Comparison of ENCODE assay signal across 13 mouse cellular contexts in the genomic region with DNA sequence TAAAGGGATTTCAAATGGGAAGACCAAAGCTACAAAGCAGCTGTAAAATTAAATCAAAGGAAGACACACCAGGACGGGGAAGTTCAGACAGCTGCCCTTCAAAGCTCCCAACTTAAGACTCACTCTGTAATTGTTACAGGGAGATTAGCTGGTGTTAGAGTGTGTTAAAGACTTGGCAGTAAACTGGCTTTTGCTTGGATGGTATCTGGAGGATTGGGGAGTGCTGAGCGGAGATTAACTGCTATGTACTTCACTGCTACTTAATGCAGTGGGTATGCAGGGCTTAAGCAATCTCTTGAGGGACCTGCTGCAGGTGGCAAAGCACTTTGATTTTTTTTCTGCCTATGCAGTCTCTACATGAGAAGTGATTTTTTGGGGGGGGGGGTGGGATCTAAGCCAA.
A peak's percentile ranks its signal among the peaks of the same experiment; 100 is the strongest.
DNase-seq lines count a peak whose midpoint lies in the region; ATAC-seq and TF ChIP-seq lines count a peak whose summit lies in the region.
"Had no signal": no experiment of that assay in that cellular context is flagged by ENCODE, and none has a peak within 500 bp of the region (broad histone marks: within the 10 kb centered on the region; RNA-seq: fewer than 3 reads in every experiment).

No protein-coding gene starts in this region.

- H3K4me3 ChIP-seq in forebrain, embryonic 15.5 days: no peak overlapping the region
- no peak overlapping the region for H3K4me3 ChIP-seq in forebrain, embryonic 11.5 days (ENCODE audit: low read depth, low read length)
- H3K4me3 ChIP-seq in intestine, embryonic 16.5 days (ENCODE audit: low read length): no peak overlapping the region
- H3K4me3 ChIP-seq in intestine, embryonic 15.5 days (replicated peaks): no peak overlapping the region
- H3K4me3 ChIP-seq in midbrain, embryonic 16.5 days (ENCODE audit: low read depth, low read length): no peak overlapping the region
- H3K4me3 ChIP-seq: erythroblast, embryonic 14.5 days; hindbrain, embryonic 12.5 days; limb, embryonic 10.5 days; neural tube, embryonic 15.5 days had no signal

- H3K9ac ChIP-seq in forebrain, embryonic 15.5 days (replicated peaks): no peak overlapping the region
- no peak overlapping the region for H3K9ac ChIP-seq in forebrain, embryonic 11.5 days (ENCODE audit: low read length)
- no peak overlapping the region for H3K9ac ChIP-seq in intestine, embryonic 16.5 days (ENCODE audit: low read depth, low read length)
- H3K9ac ChIP-seq in intestine, embryonic 15.5 days: no peak overlapping the region
- H3K9ac ChIP-seq in midbrain, embryonic 16.5 days (ENCODE audit: low read depth, low read length): no peak overlapping the region
- H3K9ac ChIP-seq: hindbrain, embryonic 12.5 days; neural tube, embryonic 15.5 days had no signal

- H3K4me1 ChIP-seq in forebrain, embryonic 15.5 days: no peaks in the 10 kb centered on the region
- no peaks in the 10 kb centered on the region for H3K4me1 ChIP-seq in forebrain, embryonic 11.5 days (replicated peaks; ENCODE audit: control insufficient read depth, insufficient read depth, low read length)
- no peaks in the 10 kb centered on the region for H3K4me1 ChIP-seq in intestine, embryonic 16.5 days (ENCODE audit: control insufficient read depth, insufficient read depth, low read length)
- no peaks in the 10 kb centered on the region for H3K4me1 ChIP-seq in intestine, embryonic 15.5 days (replicated peaks)
- no peaks in the 10 kb centered on the region for H3K4me1 ChIP-seq in midbrain, embryonic 16.5 days (ENCODE audit: control insufficient read depth, insufficient read depth, low read length)
- H3K4me1 ChIP-seq: hindbrain, embryonic 12.5 days; limb, embryonic 10.5 days; neural tube, embryonic 15.5 days had no signal

- H3K36me3 ChIP-seq in forebrain, embryonic 15.5 days: no peaks in the 10 kb centered on the region
- no peaks in the 10 kb centered on the region for H3K36me3 ChIP-seq in forebrain, embryonic 11.5 days (ENCODE audit: control insufficient read depth, insufficient read depth, low read length)
- no peaks in the 10 kb centered on the region for H3K36me3 ChIP-seq in intestine, embryonic 16.5 days (ENCODE audit: control insufficient read depth, insufficient read depth, low read length)
- no peaks in the 10 kb centered on the region for H3K36me3 ChIP-seq in intestine, embryonic 15.5 days
- no peaks in the 10 kb centered on the region for H3K36me3 ChIP-seq in midbrain, embryonic 16.5 days (ENCODE audit: control insufficient read depth, insufficient read depth, low read length)
- H3K36me3 ChIP-seq: hindbrain, embryonic 12.5 days; limb, embryonic 10.5 days; neural tube, embryonic 15.5 days had no signal

- TF ChIP-seq CTCF in brain, embryonic 14.5 days (IDR thresholded peaks at IDR 0.05; ENCODE audit: borderline replicate concordance, extremely low read depth, insufficient read depth, insufficient read length): no peak

- no peaks in the 10 kb centered on the region for H3K27me3 ChIP-seq in forebrain, embryonic 15.5 days
- no peaks in the 10 kb centered on the region for H3K27me3 ChIP-seq in forebrain, embryonic 11.5 days (ENCODE audit: control insufficient read depth, insufficient read depth, low read length)
- H3K27me3 ChIP-seq in intestine, embryonic 16.5 days (replicated peaks; ENCODE audit: control insufficient read depth, insufficient read depth, low read length): no peaks in the 10 kb centered on the region
- no peaks in the 10 kb centered on the region for H3K27me3 ChIP-seq in intestine, embryonic 15.5 days (replicated peaks)
- H3K27me3 ChIP-seq in midbrain, embryonic 16.5 days (ENCODE audit: control insufficient read depth, insufficient read depth, low read depth, low read length): no peaks in the 10 kb centered on the region
- H3K27me3 ChIP-seq: hindbrain, embryonic 12.5 days; neural tube, embryonic 15.5 days had no signal

- ATAC-seq in forebrain, embryonic 15.5 days (replicated peaks): 0 out of 2 replicates have a peak, but pooled peaks have one; percentile 46
- no peak for ATAC-seq in forebrain, embryonic 11.5 days (replicated peaks; ENCODE audit: low FRiP score)
- ATAC-seq in intestine, embryonic 16.5 days: 0 out of 2 replicates have a peak, but pooled peaks have one; percentile 44
- ATAC-seq in intestine, embryonic 15.5 days: no peak
- peak; percentile 54 for ATAC-seq in midbrain, embryonic 16.5 days
- no peak for ATAC-seq in cerebellum, adult (ENCODE audit: insufficient number of reproducible peaks, low FRiP score, low TSS enrichment)

- 46% methylated on average over 2 of the region's 2 CpGs for WGBS in forebrain, embryonic 15.5 days
- 38% methylated on average over 2 of the region's 2 CpGs for WGBS in forebrain, embryonic 11.5 days
- WGBS in intestine, embryonic 16.5 days: 50% methylated on average over 2 of the region's 2 CpGs
- WGBS in intestine, embryonic 15.5 days: 41% methylated on average over 2 of the region's 2 CpGs
- WGBS in midbrain, embryonic 16.5 days: 11% methylated on average over 2 of the region's 2 CpGs

- no peak for TF ChIP-seq POLR2A in brain, embryonic 14.5 days (IDR thresholded peaks at IDR 0.05; ENCODE audit: borderline replicate concordance, extremely low read depth, insufficient read depth, insufficient read length, poor library complexity, severe bottlenecking)

- H3K9me3 ChIP-seq in forebrain, embryonic 15.5 days: no peaks in the 10 kb centered on the region
- no peaks in the 10 kb centered on the region for H3K9me3 ChIP-seq in forebrain, embryonic 11.5 days (ENCODE audit: control insufficient read depth, low read length)
- no peaks in the 10 kb centered on the region for H3K9me3 ChIP-seq in intestine, embryonic 16.5 days (ENCODE audit: control insufficient read depth, low read length)
- H3K9me3 ChIP-seq in intestine, embryonic 15.5 days: no peaks in the 10 kb centered on the region
- H3K9me3 ChIP-seq in midbrain, embryonic 16.5 days (replicated peaks; ENCODE audit: control insufficient read depth, low read length, poor library complexity, severe bottlenecking): 0 out of 2 replicates have a peak, but pooled peaks cover 2% of the 10 kb centered on the region
- H3K9me3 ChIP-seq: hindbrain, embryonic 12.5 days; limb, embryonic 10.5 days; neural tube, embryonic 15.5 days had no signal

- DNase-seq in forebrain, embryonic 11.5 days (ENCODE audit: low spot score): no peak
- peak; percentile 62 for DNase-seq in brain, embryonic 14.5 days (ENCODE audit: low read depth)
- DNase-seq in spleen, adult 12 weeks (ENCODE audit: low spot score): no peak

- no peak overlapping the region for H3K4me2 ChIP-seq in forebrain, embryonic 15.5 days (replicated peaks)
- H3K4me2 ChIP-seq in forebrain, embryonic 11.5 days (ENCODE audit: low read depth, low read length, severe bottlenecking): no peak overlapping the region
- H3K4me2 ChIP-seq in intestine, embryonic 16.5 days (ENCODE audit: low read depth, low read length): no peak overlapping the region
- H3K4me2 ChIP-seq in intestine, embryonic 15.5 days (replicated peaks): no peak overlapping the region
- no peak overlapping the region for H3K4me2 ChIP-seq in midbrain, embryonic 16.5 days (ENCODE audit: low read length)
- H3K4me2 ChIP-seq: hindbrain, embryonic 12.5 days; neural tube, embryonic 15.5 days had no signal

- no peak overlapping the region for H3K27ac ChIP-seq in forebrain, embryonic 15.5 days (replicated peaks)
- H3K27ac ChIP-seq in forebrain, embryonic 11.5 days (ENCODE audit: low read depth, low read length): no peak overlapping the region
- no peak overlapping the region for H3K27ac ChIP-seq in intestine, embryonic 16.5 days (ENCODE audit: low read length)
- no peak overlapping the region for H3K27ac ChIP-seq in intestine, embryonic 15.5 days
- no peak overlapping the region for H3K27ac ChIP-seq in midbrain, embryonic 16.5 days (ENCODE audit: low read length)
- H3K27ac ChIP-seq: hindbrain, embryonic 12.5 days; kidney, postnatal 0 days; limb, embryonic 10.5 days; neural tube, embryonic 15.5 days had no signal

Comparison
In these comparisons a context has a peak if more than half of its experiments do, and no peak if none do; other contexts are left out.
1. ATAC-seq: peak in forebrain, embryonic 15.5 days (single experiment), intestine, embryonic 16.5 days (single experiment) and midbrain, embryonic 16.5 days (single experiment); none in forebrain, embryonic 11.5 days (single experiment), intestine, embryonic 15.5 days (single experiment) and cerebellum, adult (single experiment).